8 mouse cellular contexts compared by ENCODE assay signal in genomic region chr9:96889345-96890021, GRCm38 (mm10). TPM values are rescaled to one million over a fixed set of nuclear protein-coding genes. Genes with fewer than 3 reads are reported as not detected.
DNase-seq lines count a peak whose midpoint lies in the region; ATAC-seq and TF ChIP-seq lines count a peak whose summit lies in the region.

No protein-coding gene starts in this region.

- peak overlapping the region; percentile 80 for H3K9ac ChIP-seq in hindbrain, postnatal 0 days (replicated peaks; ENCODE audit: low read length)

- peak; percentile 85 for TF ChIP-seq CTCF in gastrocnemius, adult 2 months (IDR thresholded peaks at IDR 0.05)
- TF ChIP-seq CTCF in hindbrain, postnatal 0 days (IDR thresholded peaks at IDR 0.05; ENCODE audit: low read depth): peak; percentile 51

- peak overlapping the region; percentile 79 for H3K4me3 ChIP-seq in gastrocnemius, adult 2 months
- peak overlapping the region; percentile 68 for H3K4me3 ChIP-seq in hindbrain, postnatal 0 days (ENCODE audit: low read length)
- H3K4me3 ChIP-seq in megakaryocyte, embryonic 14.5 days (replicated peaks): peak overlapping the region; percentile 93

- H3K27me3 ChIP-seq in hindbrain, postnatal 0 days (ENCODE audit: insufficient read depth, low read length): no peaks in the 10 kb centered on the region
- peaks cover 71% of the 10 kb centered on the region for H3K27me3 ChIP-seq in megakaryocyte, embryonic 14.5 days (replicated peaks)

- H3K4me1 ChIP-seq in hindbrain, postnatal 0 days (ENCODE audit: insufficient read depth, low read length): peaks cover 20% of the 10 kb centered on the region
- H3K4me1 ChIP-seq in megakaryocyte, embryonic 14.5 days: peaks cover 17% of the 10 kb centered on the region

- WGBS in hindbrain, postnatal 0 days: under 1% methylated on average over 66 of the region's 66 CpGs

- peak; percentile 86 for ATAC-seq in hindbrain, postnatal 0 days

- H3K36me3 ChIP-seq in hindbrain, postnatal 0 days (ENCODE audit: insufficient read depth, low read length): no peaks in the 10 kb centered on the region
- no peaks in the 10 kb centered on the region for H3K36me3 ChIP-seq in megakaryocyte, embryonic 14.5 days (replicated peaks; ENCODE audit: low read length)

- H3K4me2 ChIP-seq in hindbrain, postnatal 0 days (ENCODE audit: low read depth, low read length): peak overlapping the region; percentile 94

- peak overlapping the region; percentile 86 for H3K27ac ChIP-seq in gastrocnemius, adult 2 months
- peak overlapping the region; percentile 46 for H3K27ac ChIP-seq in hindbrain, postnatal 0 days

- intact Hi-C loops in gastrocnemius, adult 2 months (cut with DNase I): loop anchor here (2.0 kb wide), 1 partner anchor 51 kb away; no protein-coding TSS in a partner anchor

- H3K9me3 ChIP-seq in hindbrain, postnatal 0 days (ENCODE audit: low read length): no peaks in the 10 kb centered on the region
- H3K9me3 ChIP-seq in megakaryocyte, embryonic 14.5 days: peaks cover 6% of the 10 kb centered on the region

- peak; percentile 65 for DNase-seq in WW6 (ENCODE audit: low read depth, low spot score)
- DNase-seq in cerebellum, postnatal 36 days: peak; percentile 87 to 92
- DNase-seq in gastrocnemius, adult 2 months: peak; percentile 93
- peak; percentile 92 for DNase-seq in hindbrain, postnatal 0 days (ENCODE audit: low spot score)
- DNase-seq in left cerebral cortex, adult 9 months (ENCODE audit: low spot score in 2 of 2): peak; percentile 45 to 78
- DNase-seq in right cerebral cortex, adult 2 months (ENCODE audit: low spot score in 2 of 2): peak; percentile 75 to 82
- DNase-seq in urinary bladder, postnatal 14 days (ENCODE audit: low spot score): peak; percentile 88

RNA-seq across cellular contexts. Expression of gene Pxylp1, which starts 3.0 kb away (rescaled TPM):
- total RNA-seq in gastrocnemius, adult 2 months (2021): 1 to 10 TPM in 1 of 2 experiments, under 1 TPM in 1; 0.36 to 2.7 TPM
- total RNA-seq in hindbrain, postnatal 0 days (2014; rRNA removed): 24.1 and 28.9 TPM in 2 replicates
- polyA plus RNA-seq in hindbrain, postnatal 0 days (2015; fragmentation: Nextera tagmentation; extraction: Ambion mirVana): 23.2 and 23.4 TPM in 2 replicates
- polyA plus RNA-seq in megakaryocyte, embryonic 14.5 days (2012; ENCODE audit: insufficient read depth, low replicate concordance): 0.04 TPM in 1 of 2 replicates, not detected in the other

Comparison
In these comparisons a context has a peak if more than half of its experiments do, and no peak if none do; other contexts are left out.
1. Peak in every context shown above with its lines: DNase-seq, ATAC-seq, H3K4me3 ChIP-seq and H3K27ac ChIP-seq.